Mouse (Mus musculus) erythroid progenitor cell, adult 5-6 weeks (primary cell): ENCODE measurements at regions not wholly inside any gene's neighbourhood (a gene's known extent, or its start where the extent isn't known, plus 50 kb on each side); places are given as distances from the start of the nearest gene placed in this dataset.

Source experiments
- ATAC-seq: replicated peaks from 2 replicates; pipeline ENCODE4 v1.8.0; 2016; ENCODE audit warnings: moderate number of reproducible peaks, mild to moderate bottlenecking, moderate TSS enrichment, inconsistent platforms; ENCODE audit not compliant: poor library complexity, low FRiP score, severe bottlenecking

DNA sequence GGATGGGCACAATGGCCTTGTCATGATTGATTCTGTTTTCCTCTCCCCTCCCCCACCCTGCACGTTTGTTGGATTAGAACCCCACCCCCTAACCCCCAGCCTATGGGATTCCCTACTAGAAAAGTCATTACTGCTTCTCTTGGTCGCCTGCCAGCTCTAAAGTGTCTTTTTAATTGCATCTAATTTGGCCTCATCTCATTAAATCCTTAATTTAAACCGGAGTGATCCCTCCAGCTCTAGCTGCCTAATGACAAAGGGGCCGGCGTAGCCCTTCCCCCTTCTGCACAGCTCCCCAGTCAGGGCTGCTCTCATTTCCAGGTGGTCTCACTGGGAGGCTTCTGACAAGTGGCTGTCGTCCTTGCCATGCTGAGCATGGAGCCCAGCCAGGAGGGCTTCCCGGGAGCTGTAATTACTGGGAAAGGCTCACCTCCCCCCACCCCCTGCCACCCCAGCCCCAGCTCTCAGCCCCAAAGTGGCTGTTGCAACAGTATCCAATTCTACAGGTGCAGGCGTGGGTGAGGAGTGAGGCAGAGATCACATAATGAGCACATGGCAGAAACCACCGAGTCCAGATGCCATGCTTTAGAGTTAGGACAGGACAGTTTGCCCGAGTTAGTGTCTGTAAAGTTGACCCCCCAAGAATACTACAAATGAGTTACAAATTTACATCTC is 84.8 kb upstream of the Aldh1b1 start:
- ATAC-seq: no peak

DNA sequence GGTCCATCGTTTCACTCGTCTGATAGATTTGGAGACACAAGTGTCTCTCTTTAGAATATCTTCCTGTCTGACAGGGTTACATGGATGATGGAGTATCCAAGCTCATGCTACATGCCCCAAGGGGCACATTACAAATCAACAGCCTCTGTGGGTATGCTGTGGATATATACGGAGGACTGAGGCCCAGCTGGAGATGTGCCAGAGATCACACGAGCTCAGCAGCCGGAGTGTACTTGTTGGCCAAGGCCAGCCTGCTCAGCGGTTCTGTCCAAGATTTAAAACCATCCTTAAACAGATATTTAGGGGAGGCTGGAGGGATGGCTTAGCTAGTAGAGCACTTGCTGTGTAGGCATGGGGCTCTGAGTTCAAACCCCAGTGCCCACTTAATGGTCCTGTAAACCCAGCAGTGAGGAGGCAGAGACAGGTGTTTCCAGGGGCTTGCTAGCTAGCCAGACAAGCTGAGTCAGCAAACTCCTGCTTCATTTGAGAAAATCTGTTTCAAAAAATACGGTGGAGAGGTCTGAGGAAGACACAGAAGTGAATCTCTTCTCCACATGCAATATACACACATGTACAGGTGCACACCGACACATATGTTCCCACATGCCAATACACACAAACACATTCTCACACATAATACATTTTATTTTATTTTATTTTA is 85.6 kb upstream of the Aldh1b1 start:
- ATAC-seq: no peak

DNA sequence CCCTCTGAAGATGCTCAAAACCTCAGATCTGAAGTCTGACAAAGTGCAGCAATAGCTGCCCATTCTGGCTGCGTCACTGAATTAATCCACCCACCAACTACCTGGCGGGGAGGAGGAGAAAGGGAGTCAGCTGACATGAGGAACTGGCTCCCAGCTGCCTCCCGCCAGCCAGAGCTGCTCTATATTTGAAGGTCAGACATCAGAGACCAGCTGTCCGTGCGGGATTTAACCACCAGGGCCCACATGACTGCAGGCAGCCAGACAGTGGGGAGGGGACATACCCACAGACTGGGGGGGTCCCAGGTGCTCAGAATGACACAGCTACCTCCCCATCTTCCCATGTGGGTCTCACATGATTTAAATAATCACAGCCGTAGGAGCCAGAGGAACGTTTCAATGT is 94.8 kb upstream of the Aldh1b1 start:
- no peak for ATAC-seq

DNA sequence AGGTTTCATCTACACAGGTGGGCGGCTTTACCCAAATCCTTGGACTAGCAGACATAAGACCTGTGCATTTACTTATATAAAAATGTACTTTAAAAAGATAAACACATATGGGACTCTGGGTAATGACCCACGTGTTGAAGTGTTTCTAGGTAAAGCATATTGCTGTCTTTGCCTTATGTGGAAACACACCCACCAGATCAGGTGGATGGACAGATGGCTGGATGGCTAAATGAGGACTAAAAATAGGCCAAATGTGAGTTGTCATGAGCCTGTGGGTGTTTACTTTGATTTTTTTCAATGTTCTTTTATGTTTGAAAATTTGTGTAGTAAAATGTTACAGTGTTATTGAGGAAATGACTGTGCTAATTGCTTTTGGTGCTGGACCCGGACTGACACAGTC is 99.2 kb upstream of the Aldh1b1 start:
- ATAC-seq: no peak

DNA sequence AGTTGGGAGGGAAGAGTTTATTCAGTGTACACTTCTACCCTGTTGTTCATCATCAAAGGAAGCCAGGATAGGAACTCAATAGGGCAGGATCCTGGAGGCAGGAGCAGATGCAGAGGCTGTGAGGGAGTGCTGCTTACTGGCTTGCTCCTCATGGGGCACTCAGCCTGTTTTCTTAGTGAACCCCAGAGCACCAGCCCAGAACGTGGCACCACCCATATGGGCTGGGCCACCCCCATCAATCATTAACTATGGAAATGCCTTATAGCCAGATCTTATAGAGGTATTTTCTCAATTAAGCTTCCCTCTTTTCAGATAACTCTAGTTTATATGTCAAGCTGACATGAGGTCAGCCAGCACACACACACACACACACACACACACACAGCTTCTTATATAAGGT is 103.6 kb upstream of the Aldh1b1 start:
- no peak for ATAC-seq

DNA sequence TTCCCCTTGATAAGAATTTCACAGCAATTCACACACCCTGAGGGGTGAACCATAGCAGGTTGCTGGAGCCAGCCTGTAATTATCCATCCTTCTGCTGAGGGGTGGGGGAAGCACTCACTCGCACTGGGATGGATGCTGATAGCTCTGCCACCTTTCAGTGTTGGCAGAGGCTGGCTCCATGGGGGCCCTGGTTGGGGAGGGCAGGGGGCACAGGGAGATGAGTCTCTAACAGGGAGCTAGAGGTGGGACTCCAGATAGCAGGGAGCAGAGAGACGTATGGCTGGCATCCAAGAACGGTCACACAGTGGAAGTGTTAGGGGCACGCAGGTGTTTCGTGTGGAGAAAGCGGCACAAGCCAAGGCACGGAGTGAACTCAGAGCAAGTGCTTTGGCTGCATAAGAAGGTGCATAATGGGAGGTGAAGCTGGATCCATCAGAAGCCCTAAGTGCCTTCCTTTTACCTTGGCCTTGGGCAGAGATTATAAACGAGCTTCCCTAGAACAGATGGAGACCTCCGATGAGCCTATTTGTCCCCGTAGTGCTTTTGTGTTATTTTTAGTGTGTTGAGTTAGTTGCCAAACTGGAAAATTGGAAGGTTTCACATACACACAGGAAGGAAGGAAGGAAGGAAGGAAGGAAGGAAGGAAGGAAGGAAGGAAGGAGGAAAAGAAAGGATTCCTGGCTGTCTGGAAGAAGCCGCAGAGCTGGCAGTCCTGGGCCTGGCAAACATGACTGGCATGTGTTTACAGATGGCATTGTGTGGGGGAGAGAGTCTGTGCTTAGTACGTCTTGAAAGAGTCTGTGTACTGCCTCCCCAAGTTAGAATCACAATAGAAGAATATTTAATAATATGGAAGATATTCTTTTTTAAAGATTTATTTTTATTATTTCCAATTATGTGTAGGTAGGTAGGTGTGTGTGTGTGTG is 108.6 kb upstream of the Aldh1b1 start:
- no peak for ATAC-seq

DNA sequence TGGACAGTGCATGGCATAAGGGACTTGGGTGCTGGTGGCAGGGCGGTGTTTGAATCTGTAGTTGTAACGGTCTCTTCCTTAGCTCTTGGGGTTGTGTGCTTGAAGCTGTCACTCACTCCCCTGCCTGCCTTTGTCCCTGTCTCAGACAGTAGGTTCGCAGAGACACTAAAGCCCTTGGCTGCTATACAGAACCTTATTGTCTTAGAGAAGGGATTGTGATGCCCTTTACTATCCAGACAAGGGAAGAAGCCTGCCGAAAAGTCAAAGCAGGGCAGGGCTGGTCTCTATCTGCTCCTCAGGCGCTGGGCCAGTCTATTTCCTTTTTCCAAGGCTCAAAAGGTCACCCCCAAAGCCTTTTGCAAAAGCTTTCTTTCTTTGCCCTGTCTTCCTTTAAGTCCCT is 109.2 kb upstream of the Aldh1b1 start:
- no peak for ATAC-seq

DNA sequence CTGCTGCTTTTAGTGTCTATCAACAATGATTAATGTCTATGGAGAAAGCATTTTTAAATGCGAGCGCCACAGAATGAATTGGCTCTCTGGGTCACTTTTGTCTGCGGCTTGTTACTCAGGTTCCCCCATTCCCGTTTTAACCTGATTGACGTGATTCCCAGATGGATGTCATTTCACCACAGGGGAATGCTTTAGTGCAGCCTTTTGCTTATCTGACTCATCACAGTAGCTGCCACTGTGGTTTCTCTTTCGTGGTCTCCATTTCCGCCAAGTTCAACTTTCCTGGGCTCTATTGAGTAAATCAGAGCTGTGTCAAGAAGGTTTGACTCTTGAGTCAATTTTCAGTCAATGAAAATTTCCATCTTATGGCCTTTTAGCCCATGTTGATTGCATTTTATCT is 110.6 kb upstream of the Aldh1b1 start:
- ATAC-seq: no peak

DNA sequence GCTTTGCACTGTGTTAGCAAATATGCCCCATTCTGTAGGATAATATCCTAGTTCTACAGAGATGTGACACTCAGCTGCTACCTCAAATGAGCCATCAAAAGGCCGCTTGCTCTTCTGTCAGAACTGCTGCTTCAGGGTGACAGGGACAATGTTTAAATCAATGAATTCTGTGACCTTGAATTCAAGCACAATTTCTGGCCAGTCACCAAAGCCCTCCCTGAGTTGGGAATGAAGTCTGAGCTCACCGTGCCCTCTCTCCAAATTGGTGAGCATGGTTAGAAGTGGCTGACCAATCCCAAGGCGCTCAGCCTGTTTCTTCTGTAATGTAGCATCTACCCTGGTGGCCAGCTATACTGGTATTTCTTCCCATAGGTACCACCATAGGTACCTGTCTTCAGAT is 113.8 kb upstream of the Aldh1b1 start:
- no peak for ATAC-seq

DNA sequence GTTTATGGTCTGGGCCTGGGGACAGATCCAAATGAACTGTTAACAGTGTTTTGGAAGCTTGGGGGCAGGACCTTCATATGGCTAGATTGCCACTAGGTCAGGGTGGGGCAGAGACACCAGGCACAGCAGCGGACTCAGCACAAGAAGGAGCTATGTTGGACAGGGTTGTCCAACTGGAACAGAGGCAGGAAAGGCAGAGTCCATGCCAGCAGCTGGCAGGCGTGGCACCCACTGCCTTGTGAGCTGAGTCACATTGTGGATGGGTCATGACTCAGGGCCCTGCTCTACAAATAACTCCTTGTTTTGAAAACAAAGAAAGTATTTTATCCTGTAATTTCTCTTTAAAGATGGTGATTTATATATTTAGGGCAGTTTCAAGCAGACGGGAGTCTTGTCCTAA is 115.6 kb upstream of the Aldh1b1 start:
- ATAC-seq: no peak

DNA sequence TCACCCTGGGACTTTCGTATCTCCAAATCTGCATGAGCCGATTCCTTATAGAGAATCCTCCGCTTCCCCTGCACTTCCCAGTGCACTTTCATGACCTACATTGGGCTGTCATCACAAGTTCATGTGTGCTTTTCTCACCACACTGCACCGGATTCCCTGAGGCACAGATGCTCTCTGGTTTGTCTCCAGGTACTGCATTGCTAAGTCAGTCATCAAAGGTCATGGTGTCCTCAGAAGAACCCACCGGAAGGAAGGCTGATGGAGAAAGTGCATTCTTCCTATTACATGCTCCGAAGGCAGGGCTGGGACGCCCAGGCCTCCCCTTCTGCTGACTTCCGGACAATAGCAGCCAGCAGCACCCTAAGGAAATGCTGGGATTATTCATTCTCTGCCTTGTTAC is 116.1 kb upstream of the Aldh1b1 start:
- no peak for ATAC-seq

DNA sequence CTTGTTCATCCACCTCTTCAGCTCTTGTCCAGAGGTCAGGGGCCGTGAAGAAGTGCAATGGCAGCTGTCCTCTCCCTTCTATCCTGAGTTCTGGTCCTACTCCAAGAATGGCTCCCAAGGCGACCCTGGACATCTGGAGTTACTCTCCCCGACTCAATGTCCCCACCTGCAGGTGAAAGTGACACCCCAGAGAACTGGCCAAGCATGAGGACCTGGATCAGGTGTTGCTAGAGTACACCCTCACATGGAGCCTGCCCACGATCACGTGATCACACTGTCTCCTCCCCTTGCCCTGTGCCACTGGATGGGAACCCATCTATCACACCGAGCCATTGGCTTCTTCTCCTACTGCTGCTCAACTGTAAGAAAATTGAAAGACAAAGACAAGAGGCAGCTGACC is 122.7 kb upstream of the Aldh1b1 start:
- ATAC-seq: no peak

DNA sequence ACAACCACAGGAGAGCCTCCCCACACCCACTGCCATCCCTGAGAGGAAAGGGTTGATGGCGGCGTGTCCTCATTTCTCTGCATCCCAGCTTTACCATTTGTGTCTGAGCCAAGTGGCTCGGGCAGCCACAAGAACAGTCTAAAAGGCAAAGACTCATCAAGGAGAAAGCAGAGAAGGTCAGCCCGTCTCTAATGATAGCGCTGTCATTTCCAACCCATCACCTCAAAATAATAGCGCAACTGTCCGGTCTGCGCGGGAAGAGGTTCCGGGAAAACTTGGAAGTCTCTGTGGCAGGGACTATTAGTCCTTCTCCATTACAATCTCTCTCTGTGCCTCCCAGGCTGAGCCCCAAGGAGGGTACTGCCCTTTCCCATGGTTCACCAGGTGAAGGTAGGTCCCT is 124.5 kb upstream of the Aldh1b1 start:
- ATAC-seq: no peak

DNA sequence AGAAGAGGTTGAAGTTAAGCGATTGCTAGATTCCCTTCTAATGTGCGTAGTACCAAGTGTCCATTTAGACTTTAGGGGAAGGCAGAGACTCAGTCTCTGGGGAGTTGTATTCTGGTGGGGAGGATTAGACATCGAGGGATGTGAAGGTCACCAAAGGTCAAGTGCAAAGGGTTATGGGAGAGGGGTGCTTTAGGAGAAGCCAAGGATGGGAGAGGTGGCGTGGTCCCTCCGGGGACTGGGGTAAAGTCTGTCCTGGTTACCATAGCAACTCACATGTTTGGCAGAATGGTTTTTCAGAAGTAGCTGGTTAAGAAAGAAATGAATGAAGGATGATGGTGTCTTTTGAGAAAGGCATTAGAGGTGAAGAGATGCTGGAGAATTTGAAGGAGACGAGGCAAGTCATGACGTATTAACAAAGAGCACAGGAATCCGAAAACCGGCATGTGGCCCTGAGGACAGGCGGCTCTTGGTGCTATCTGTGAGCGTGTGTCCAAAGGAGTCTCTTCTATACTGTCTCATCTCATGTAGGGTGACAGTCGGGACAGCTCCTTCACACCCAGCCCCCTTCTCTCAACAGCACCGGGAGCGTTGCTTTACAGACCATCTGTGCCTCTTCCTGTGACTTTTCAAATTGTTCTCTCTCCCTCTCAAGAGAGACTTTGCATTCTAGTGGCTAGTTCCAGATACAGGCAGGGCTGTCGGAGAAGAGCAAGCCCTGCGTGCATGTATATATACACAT is 125.6 kb upstream of the Aldh1b1 start:
- no peak for ATAC-seq

DNA sequence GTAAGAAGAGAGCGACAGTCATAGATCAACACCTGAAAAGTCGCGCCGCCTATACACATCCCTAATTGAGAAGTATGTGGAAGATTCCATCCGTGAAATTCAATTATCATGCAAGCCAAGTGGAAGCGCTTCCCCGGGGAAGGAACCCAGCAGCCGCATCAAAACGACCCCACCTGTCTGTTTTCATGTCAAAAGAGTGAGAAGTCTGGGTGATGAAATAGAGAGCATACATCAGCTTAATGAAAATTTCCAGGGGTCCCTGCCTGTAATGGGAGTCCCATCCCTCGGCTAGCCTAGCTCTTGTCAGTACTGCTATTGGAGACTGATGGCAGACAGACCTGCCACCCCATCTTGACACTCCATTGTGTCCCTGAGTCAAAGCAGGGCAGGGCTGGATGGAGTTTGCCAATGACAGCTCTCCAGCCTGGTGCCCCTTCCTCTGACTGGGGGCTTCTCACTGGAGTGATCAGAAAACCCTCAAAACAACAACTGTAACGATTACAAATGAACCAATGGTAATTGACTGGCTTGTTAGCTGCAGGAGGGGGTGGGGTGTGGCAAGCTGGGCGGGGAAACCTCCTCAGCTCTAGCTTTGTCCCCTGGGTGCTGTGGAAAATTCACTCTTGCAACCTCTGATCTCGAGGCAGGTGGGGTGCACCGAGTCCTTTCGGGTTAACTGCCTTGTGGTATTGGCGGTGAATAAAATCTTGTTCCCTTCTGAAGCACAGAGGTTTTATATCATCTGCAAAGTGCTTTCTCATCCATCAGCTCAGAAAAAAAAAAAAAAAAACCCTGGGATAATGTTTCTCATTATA is 126.4 kb upstream of the Aldh1b1 start:
- no peak for ATAC-seq

DNA sequence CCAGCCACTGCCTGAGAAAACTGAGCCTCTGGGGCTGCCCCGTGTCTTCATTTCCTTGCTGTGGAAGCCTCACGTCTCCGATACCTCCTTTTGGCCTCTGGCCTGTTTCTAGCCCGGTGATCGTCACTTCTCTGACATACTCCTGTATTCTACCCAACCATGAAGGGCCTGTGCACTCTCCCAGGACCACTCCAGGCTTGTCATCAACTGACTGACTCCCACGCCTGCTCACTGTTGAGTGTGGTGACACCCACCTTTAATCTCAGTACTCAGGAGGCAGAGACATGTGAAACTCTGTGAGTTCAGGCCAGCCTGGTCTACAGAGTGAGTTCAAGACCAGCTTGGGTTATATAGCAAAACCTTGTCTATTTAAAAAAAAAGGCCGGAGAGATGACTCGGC is 132.1 kb upstream of the Shb start:
- ATAC-seq: no peak

DNA sequence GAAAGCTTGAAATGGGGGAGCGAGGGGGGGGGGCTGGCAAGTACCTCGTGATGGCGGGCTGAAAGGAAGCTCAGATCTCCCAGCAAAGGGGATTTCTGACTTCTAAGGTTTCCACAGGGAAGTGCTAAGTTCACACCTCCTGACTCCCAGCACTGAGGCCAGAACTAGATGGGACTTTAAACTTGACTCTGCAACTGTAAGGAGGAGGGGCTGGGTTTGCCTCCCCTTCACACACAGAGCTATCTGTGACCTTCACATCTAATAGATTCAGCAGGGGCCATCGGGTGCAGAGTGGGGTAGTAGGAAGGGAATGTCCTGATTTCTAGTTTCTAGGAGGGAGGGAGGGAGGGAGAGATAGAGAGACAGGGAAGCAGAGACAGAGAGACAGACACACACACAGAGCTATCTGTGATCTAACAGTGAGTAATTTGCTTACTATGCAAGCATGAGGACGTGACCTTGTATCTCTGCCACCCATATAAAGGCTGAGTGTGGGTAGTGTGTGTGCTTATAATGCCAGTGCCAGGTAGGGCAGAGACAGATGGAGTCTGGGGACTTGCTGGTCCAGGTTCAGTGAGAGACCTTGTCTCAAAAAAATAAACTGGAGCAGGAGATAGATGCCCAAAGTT is 125.2 kb upstream of the Shb start:
- no peak for ATAC-seq

DNA sequence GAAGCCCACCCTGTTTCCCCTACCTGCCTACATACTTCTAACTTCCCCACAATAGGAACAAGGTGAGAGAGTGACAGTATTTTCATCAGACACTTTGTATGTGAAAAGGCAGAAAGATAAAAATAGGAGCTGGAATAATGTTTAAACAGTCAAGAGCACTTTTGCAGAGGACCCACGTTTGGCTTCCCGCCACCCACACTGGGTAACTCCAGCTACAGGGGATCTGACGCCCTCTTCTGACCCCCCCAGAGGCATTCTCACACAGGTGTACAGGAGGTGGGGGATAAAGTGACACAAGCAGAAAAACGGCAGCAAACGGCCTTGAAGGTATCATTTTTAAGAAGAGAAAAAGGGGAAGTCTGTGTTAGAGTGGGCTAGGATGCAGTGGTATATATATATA is 123.5 kb upstream of the Shb start:
- ATAC-seq: no peak

DNA sequence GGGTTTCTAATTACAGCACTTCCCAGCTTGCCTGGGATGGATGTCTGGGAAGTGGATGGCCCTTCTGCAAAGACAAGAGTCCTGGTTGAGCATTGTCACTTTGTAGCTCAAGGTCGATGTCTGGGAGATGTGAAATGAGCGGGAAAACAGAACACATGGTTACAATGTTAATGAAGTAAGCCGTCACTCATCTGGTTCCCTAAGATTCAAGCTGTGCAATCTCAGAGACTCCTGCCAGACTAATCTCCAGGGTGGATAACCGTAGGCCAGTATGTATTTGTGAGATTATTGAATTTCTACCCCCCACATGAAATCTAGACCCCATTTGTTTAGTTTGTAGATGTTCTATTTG is 122.5 kb upstream of the Shb start:
- no peak for ATAC-seq
